Mouse (Mus musculus) heart, postnatal 10 days (tissue): ENCODE data around the gene Fbxo45. TPM values are rescaled to one million over a fixed set of nuclear protein-coding genes. Genes with fewer than 3 reads are reported as not detected.
"Not testable (repeated sequence)": the region's sequence is repeated elsewhere in the genome, so short reads cannot be mapped to it uniquely, and the experiment has no call there.

ENCODE experiments used
- DNase-seq, 2 experiments: peaks; one replicate each; pipeline ENCODE4 v3.0.0; 2021
- intact Hi-C: fragments of 180-260 bp; cut with DNase I; formaldehyde crosslinking; loops from one replicate; pipeline ENCODE4 v1.15.1; 2025
- total RNA-seq, 2 experiments: library from RNA; stranded (reverse); gene quantifications; 2 replicates each; pipeline ENCODE4 v1.2.3; 2021

Fbxo45 gene
- total RNA-seq = 10 to 100 TPM; 15.5 to 16.3 TPM

DNA sequence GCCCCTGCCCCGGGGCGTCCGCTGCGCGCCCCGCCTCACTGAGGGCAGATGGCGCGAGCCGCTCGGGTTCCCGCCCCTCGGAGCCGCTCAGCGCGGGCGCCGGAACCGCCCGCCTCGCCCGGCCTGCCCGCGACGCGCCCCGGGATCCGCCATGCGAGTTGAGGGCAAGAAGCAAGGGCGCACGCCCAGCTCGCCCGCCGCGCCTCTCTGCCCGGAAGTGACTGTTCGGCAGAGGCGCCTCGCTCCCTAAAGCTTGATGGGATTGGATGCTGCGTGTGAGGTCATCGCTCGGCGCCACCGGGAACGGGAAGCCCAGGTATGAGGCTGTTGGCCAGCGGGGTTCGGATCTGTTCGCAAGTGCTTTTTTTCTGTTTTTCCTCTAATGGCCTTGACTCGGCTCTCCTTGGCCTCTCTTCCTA, at the start of gene Fbxo45, which contains the start of gene Wdr53:
TSS of gene Fbxo45 (minus strand) at position 207 of the 419 bp plus-strand sequence.
TSS of gene Wdr53 (plus strand) at position 276 of the 419 bp plus-strand sequence.
- intact Hi-C loops = loop anchor here (5.0 kb wide), 1 partner anchor 300 kb away; the partner anchor contains the start of genes 0610012G03Rik and Ncbp2
- peak; percentile 98 for DNase-seq

GRCm38 (mm10) chr16:32291821-32292220, 44.9 kb upstream of the Fbxo45 start:
- no peak for DNase-seq
- intact Hi-C loops = no loop called here

GRCm38 (mm10) chr16:32282608-32283007, 35.6 kb upstream of the Fbxo45 start:
- intact Hi-C loops = no loop called here

DNA sequence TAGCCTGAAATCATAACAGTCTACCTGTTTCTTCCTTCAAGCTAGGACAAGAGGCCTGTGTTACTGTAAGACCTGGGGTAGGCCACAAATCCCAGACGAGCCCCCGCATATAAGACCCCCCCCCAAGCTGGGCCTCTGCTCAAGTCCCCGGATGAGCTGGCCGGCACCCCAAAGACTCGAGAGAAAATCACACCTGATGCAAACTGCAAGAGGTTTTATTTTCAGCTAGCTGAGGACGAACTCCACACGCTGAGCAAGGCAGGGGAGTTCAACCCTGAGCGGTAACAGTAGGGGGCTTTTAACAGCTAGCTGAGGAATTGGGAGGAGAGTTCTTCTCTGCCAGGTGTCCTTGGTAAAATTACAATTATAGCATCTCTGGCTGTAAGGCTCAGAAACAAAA, 33.3 kb upstream of the Fbxo45 start:
- DNase-seq = no peak
- intact Hi-C loops = no loop called here

More at GRCm38 (mm10) chr16:32282608-32283007, 35.6 kb upstream of the Fbxo45 start:
- no peak for DNase-seq

GRCm38 (mm10) chr16:32278396-32278795, 31.4 kb upstream of the Fbxo45 start:
- intact Hi-C loops = loop anchor here (2.0 to 5.0 kb wide), 2 partner anchors 54 to 184 kb away; partner anchors contain the start of gene Ubxn7
- no peak for DNase-seq

DNA sequence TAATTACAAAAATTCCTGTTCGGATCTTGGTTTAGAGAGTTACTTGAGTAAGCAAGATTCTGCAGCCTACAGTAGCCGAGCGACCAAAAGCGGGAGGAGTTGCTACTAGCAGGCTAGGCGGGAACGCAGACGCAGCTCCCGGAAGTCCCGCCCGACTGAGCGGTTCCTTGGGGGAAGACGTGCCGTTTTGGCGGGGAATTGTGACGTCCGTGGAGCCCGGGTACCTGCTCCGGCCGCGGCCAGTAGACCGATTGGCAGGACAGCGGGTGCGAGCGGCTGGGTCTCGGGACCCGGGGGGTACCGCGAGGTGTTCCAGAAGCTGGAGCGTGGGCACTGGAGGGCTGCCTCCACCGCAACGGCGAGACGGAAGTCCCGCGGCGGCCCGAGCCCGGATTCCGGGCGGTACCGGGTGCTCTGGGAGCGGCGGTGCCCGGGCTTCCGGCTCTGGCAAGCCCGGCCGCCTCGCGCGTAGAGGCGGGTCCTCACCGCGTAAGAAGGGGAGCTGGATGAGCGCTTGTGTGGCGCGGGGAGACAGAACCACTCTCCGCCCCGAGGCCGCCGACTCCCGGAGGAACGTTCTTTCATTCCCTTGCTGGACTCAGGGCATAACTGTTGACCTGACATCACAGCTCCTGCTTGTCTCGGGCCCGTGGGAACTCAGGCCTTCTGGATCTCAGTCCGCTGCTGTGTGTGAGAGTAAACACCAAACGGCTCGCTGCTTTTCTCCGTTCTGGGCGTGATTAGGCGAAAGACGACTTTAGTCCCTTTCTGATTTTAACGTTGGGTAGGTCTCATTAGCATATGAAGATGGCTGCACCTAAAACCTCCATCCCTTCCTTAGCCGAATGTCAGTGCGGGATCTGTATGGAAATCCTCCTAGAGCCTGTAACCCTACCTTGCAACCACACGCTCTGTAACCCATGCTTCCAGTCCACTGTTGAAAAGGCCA, 30.6 kb upstream of the Fbxo45 start, which contains the start of gene Rnf168:
TSS of gene Rnf168 (plus strand) at position 152 of the 949 bp plus-strand sequence.
- DNase-seq = peak; percentile 94
- intact Hi-C loops = loop anchor here (2.0 to 5.0 kb wide), 3 partner anchors 29 to 185 kb away; partner anchors contain the start of gene Ubxn7

- intact Hi-C loops = loop anchor here (2.0 to 5.0 kb wide), 2 partner anchors 27 to 186 kb away; no protein-coding TSS in a partner anchor
- no peak for DNase-seq
These were observed 28.9 kb upstream of the Fbxo45 start for GRCm38 (mm10) chr16:32275830-32276229.

DNA sequence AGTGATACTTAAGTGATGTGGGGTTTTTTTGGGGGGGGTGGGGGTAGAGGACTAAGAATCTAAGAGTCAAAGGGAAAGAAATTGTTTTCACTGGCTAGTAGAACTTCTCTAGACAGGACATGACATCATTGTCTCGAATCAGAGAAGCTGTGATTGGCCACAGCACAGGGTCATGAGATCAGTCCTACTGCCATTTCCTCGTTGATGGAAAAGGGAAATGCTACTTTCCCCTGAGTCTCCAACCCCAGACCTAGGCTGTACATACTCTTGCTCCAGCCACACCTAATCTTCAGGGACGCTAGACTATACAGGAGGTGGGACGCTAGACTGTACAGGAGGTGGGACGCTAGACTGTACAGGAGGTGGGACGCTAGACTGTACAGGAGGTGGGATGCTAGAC, 28.1 kb upstream of the Fbxo45 start:
- intact Hi-C loops = loop anchor here (5.0 kb wide), 1 partner anchor 187 kb away; no protein-coding TSS in a partner anchor
- DNase-seq = no peak

DNA sequence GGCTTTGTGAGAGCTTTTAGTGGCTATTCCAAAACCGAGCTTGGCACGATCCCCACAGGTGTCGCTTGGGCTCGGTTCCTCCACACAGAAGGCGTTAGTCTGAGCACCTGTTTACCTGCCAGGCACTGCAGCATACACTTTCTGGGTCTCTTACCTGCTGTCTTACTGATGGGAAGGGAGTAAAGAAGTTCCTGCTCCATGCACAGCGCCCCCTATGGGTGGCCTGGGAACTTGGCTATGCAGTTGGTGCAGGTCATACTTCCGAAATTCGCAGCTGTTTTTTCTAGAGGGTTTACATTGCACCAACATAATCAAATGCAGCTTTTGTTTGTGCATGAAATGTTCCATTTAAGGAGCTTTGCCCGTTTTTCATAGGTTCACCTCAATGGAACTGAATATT, 26.4 kb upstream of the Fbxo45 start:
- DNase-seq = peak in 1 of 2 experiments; percentile 13
- intact Hi-C loops = no loop called here

GRCm38 (mm10) chr16:32271291-32271690, 24.3 kb upstream of the Fbxo45 start, which contains the start of gene Smco1:
TSS of gene Smco1 (plus strand) at chr16:32271468.
- DNase-seq = peak; percentile 63 to 74

GRCm38 (mm10) chr16:32264225-32264624, 17.3 kb upstream of the Fbxo45 start:
- DNase-seq = peak in 1 of 2 experiments; percentile 21
- intact Hi-C loops = not testable (repeated sequence)

More at GRCm38 (mm10) chr16:32271291-32271690, 24.3 kb upstream of the Fbxo45 start, which contains the start of gene Smco1:
- intact Hi-C loops = no loop called here

DNA sequence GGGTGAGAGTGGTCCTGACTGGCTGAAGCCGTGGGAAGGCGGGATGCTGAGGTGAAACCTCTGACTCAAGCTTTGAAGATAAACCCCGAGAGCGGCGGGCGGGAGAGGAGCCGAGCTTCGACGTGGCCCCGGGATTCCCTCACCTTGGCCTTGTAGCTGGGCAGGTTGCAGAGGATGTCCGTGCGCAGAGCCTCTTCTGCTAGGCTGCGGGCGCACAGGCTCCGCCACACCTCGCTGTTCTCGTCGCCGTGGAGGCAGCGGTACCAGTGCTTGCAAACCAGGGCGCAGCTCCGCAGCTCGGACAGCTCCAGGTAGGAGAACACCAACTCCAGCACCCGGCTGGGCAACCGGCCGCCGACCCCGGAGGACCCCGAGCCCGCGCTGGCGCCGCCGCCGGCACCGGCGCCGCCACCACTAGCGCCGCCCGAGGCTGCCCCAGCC, 587 bp downstream of the Fbxo45 start:
- DNase-seq = peak; percentile 55 to 60
- intact Hi-C loops = loop anchor here (5.0 kb wide), 1 partner anchor 299 kb away; the partner anchor contains the start of genes 0610012G03Rik and Ncbp2

GRCm38 (mm10) chr16:32243901-32244300, 3.1 kb downstream of the Fbxo45 start:
- intact Hi-C loops = no loop called here
- DNase-seq = no peak

- intact Hi-C loops = no loop called here
- DNase-seq = no peak
These were observed 7.3 kb downstream of the Fbxo45 start for GRCm38 (mm10) chr16:32239428-32240312.

GRCm38 (mm10) chr16:32237930-32238680, 8.9 kb downstream of the Fbxo45 start:
- intact Hi-C loops = no loop called here
- peak; percentile 37 to 51 for DNase-seq

GRCm38 (mm10) chr16:32232050-32232449, 14.9 kb downstream of the Fbxo45 start:
- intact Hi-C loops = not testable (repeated sequence)
- peak; percentile 45 to 53 for DNase-seq

DNA sequence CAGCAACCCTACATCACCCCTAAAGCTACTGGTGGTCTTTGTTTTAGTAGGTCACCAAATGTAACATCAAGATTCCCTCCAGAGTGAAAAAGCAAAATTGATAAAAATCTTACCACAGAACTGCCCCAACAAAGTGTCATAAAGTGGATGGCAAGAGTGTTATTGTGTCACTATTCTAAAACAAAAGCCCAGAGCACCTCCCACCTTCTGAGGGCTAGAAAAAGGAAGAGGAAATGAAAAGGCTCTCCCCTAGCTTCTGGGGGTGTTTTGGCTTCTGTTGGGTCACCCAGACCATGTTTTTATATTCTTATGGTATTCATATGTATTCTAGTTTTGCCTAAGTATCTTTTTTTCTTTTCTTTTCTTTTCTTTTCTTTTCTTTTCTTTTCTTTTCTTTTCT, 24.6 kb downstream of the Fbxo45 start:
- intact Hi-C loops = no loop called here
- DNase-seq = no peak

GRCm38 (mm10) chr16:32221803-32222202, 25.2 kb downstream of the Fbxo45 start:
- no peak for DNase-seq
- intact Hi-C loops = no loop called here
